Mouse (Mus musculus) ES-E14 (cell line): ENCODE results near the gene Rbm47.
A peak's percentile ranks its signal among the peaks of the same experiment; 100 is the strongest.

Experiments
- HCFC1 ChIP-seq: IDR thresholded peaks from 2 replicates; pipeline ENCODE4 v1.6.1; 2012; ENCODE audit warnings: low read length, inconsistent platforms, borderline replicate concordance; ENCODE audit not compliant: insufficient read depth
- MAFK ChIP-seq: IDR thresholded peaks from 2 replicates; pipeline ENCODE4 v1.6.1; 2014; ENCODE audit warnings: mild to moderate bottlenecking, low read depth, low read length, inconsistent platforms; ENCODE audit not compliant: insufficient read depth
- ZC3H11A ChIP-seq: IDR thresholded peaks from 2 replicates; pipeline ENCODE4 v1.6.1; 2012; ENCODE audit warnings: low read depth, mild to moderate bottlenecking, inconsistent platforms, low read length, borderline replicate concordance
- ZNF384 ChIP-seq: IDR thresholded peaks from 2 replicates; pipeline ENCODE4 v1.6.1; 2012; ENCODE audit warnings: low read depth, low read length, inconsistent platforms

- no peak for TF ChIP-seq ZC3H11A
- peak; percentile 70 for TF ChIP-seq MAFK
- TF ChIP-seq ZNF384 = no peak
- no peak for TF ChIP-seq HCFC1
Measured at GRCm38 (mm10) chr5:66070350-66070749, 102.6 kb downstream of the Rbm47 start.
